Mouse (Mus musculus) splenic B cell, adult 2 months (primary cell): ENCODE measurements around the gene Abtb1.

Source experiments
- DNase-seq: peaks from one replicate; pipeline ENCODE4 v3.0.0-alpha.2; 2011; ENCODE audit warnings: low read depth, low spot score
- H3K27me3 ChIP-seq: 2 replicates; pipeline ENCODE4 v1.6.1; 2012; ENCODE audit warnings: mild to moderate bottlenecking, low read length, moderate library complexity, mixed read lengths; ENCODE audit not compliant: control insufficient read depth, poor library complexity, insufficient read depth, severe bottlenecking
- H3K36me3 ChIP-seq: 2 replicates; pipeline ENCODE4 v1.6.1; 2012; ENCODE audit warnings: mild to moderate bottlenecking, low read length, moderate library complexity, mixed read lengths; ENCODE audit not compliant: control insufficient read depth, poor library complexity, insufficient read depth, severe bottlenecking

Abtb1 gene

DNA sequence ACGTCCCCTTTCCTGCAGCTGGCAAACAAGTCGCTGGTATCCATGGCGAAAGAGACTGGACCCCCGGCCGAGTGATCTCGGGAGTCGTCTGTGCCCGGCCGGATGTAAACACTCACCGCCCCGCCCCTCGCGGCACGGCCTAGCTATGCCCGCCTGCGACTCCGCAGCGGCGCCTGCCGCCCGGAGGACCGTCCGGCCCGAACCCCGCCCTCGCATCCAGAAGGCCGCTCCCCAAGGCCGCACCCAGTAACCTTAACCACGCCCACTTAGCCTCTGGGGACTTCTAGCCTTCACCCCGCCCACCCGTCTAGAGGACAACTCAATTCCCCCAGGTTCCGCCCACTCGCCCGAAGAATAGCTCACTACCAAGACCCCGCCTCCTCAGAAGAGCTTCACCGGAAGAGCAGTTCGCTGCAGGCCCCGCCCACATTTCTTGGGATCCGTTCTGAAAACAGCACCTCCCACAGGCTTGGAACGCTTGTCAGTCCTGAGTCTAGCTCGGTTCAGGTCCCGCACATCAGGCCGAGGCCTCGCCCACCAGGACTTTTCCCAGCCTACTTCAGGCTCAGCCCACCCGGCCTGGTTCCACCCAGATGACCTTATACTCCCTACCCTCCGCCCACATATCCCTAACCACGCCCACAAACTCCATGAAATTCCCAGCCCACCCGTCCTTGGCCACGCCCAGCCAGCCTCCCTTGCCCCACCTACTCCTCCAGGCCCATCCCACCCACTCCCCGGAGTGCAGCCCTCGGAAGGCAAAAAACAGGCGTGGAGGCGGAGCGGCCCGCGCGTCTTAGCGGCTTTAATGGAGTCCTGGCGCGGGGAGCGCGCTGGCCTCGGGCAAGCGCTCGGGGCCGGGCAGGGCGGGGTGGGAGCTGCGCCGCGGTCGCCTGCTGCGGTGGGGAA is at the start of gene Abtb1:
Gene Abtb1, minus strand, starts transcription at position 204 of the 909 bp plus-strand sequence.
- DNase-seq: peak; percentile 100
- Histone ChIP-seq H3K27me3 (no peaks in the 10 kb centered on the region), H3K36me3 (no peaks in the 10 kb centered on the region)

DNA sequence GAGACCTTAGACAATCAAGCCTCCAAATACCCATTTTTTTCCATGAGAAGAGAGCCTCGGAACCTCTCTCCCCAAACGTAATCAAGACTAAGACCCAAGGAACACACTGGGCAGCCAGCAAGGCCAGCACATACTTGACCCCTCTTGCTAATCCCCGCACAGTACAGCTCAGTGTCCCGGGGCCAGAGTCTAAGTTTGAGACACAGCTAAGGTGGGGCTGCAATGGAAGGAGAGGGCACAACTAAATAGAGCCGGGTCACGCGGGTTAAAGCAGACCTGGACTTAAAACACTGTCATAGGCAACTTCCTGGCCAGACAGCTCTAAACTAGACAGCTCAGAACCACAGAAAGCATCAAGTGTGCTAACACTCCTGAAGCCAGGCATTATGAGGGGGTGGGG is 49.0 kb upstream of the Abtb1 start:
- Histone ChIP-seq H3K27me3 (no peaks in the 10 kb centered on the region), H3K36me3 (peaks cover 10% of the 10 kb centered on the region)
- DNase-seq: no peak

DNA sequence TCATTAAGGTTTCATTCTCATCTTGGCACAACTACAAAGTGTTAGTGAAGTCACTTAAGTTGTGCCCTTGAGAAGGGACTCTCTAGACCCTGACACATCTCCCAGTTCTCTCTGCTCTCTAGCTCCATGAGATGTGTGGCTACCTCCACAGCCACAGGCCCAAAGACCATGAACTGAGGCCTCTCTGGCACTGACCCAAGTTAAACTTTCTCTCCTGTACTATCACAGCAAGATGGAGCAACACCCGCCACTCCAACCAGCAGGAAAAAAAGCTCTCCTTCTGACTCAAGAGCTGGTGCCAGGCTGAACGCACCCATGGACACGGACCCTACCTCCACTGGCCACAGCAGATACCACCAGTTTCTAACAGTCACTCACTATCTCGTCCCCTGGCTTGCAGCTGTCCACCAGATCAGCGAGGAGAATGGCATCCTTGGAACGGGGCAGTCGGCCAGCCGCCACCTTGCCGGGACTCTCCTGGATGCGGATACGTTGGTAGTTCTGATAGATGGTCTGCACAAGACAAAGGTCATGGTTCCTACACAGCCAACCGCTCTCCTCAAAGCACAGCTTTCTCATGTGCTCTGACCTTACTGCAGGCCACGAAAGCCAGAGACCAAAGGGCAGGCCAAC is 47.7 kb upstream of the Abtb1 start:
- peaks cover 9% of the 10 kb centered on the region for H3K36me3 ChIP-seq
- H3K27me3 ChIP-seq: no peaks in the 10 kb centered on the region
- no peak for DNase-seq

DNA sequence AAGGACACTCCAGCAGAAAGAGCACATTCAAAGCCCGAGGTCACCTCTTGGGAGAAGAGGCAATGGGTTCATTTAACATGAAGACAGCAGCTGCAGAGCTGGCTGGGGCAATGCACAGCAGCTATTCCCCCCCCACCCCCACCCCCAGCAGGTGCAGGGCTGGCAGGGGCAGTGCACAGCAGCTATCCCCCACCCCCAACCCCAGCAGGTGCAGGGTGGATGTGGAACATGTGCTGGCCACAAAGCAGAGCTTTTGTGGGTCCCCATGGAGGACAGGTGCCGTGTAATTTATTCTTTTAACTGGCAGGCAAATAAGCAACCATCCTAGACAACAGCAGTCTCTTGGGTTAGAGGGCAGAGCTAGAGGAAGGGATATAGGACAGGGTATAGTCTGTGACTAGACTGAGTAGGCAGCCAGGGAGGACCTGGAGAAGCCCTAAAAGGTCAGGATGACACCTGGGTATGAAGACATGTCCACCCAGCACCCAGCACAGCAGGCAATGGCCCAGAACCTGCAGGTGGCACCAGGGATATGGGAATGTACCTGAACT is 44.7 kb upstream of the Abtb1 start:
- Histone ChIP-seq H3K27me3 (no peaks in the 10 kb centered on the region), H3K36me3 (peaks cover 7% of the 10 kb centered on the region)
- DNase-seq: no peak

DNA sequence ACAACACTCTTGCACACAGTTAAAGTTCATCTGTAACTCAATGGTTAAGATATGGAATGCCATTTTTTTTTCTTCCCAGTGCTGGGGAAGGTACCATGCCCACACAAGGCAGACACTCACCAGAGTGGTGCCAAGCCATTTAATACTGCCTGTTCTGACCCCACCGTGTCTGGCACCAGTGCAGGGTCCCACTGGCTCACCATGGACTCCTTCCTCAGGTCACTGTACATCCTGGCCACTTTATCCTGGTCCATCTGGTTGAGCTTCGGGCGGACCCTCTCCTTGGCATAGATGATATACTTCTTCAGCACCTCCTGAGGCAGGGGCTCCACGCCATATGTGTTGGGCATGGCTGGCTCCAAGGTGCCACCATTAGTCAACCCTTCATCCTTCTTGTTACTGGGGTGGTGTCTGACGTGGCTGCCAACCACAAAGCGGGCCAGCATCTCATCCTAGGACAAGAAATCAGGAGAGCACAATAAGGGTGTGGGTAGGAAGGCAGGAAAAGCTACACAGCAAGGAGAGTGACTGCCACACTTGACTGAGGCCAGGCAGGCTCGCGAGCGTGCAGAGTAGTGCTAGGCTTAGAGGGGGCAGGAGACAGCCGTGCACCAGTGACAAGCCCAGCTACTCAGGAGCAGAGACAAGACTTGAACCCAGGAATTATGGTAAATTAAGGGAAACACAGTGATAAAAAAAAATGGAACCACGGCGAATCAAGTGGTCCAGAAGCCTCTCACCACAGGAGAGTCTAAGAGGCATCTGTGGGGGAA is 44.0 kb upstream of the Abtb1 start:
- Histone ChIP-seq H3K27me3 (no peaks in the 10 kb centered on the region), H3K36me3 (peaks cover 6% of the 10 kb centered on the region)

DNA sequence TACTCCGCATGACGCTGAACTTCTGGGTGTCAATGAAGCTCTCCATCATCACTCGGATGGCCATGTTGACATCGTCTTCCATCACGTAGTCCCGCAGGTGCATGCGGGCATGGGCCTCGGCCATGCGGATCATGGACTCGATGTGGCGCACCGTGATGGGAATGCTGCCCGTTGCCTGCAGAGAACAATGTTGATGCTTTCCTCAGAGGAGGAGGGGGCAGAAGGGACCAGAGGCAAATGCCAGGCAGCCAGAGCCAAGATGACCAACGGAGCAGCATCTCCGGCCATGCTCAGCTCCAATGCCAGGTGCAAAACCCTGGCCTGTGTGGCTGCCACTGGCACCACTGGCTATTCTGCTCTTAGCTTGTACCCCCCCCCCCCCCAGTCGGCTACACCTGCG is 42.9 kb upstream of the Abtb1 start:
- peaks cover 5% of the 10 kb centered on the region for H3K36me3 ChIP-seq
- H3K27me3 ChIP-seq: no peaks in the 10 kb centered on the region
- DNase-seq: no peak

More for the DNA sequence above, 44.0 kb upstream of the Abtb1 start:
- DNase-seq: no peak

DNA sequence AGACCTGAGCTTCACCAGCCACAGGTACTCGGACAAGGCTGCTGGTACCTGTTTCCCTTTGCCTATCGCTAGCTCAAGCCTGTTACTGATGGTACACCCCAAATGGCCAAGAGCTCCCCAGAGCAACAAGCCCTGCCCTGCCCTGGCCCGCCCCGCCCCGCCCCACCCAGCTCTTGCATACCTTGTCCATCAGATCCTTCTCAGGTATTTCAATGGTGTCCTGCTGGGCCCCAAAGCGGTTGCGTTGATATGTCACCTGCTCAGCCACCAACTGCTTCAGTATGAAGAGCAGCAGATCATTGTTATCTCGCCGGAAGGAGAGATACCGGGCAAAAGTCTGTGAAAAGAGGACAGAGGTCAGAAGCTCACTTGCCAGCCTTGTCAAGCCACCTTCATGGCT is 42.4 kb upstream of the Abtb1 start:
- Histone ChIP-seq H3K36me3 (peaks cover 5% of the 10 kb centered on the region), H3K27me3 (no peaks in the 10 kb centered on the region)
- no peak for DNase-seq

DNA sequence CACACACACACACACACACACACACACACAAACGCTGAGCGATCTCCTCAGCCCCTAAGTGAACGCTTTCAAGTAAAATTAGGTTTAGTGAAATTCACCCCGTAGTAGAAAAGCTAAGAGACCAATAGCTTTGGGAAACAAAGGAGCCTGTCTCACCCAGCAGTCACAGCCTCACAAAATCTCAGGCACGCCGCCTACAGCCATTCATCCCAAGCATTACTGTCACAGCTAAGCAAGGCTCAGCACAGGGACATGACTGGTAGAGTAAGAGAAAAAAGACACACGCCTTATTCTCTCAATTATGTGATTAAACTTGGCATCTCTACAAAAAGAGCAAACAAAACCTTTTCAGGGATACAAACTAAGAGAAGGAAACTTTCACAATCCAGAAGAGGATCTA is 39.5 kb upstream of the Abtb1 start:
- no peaks in the 10 kb centered on the region for H3K27me3 ChIP-seq
- no peak for DNase-seq
- peaks cover 3% of the 10 kb centered on the region; the same call in 1 of the 2 replicates for H3K36me3 ChIP-seq

DNA sequence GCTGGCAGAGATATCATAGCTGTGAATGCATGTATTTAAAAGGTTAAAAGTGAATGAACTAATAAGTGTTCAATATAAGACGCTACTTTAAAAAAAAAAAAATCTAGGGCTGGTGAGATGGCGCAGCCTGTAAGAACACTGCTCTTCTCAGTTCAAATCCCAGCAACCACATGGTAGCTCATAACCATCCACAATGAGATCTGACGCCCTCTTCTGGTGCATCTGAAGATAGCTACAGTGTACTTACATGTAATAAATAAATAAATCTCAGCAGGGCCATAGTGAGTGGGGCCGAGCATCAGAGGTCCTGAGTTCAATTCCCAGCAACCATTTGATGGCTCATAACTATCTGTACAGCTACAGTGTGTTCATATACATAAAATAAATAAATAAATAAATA is 37.7 kb upstream of the Abtb1 start:
- H3K27me3 ChIP-seq: no peaks in the 10 kb centered on the region
- DNase-seq: no peak
- peaks cover under 1% of the 10 kb centered on the region; the same call in 1 of the 2 replicates for H3K36me3 ChIP-seq

DNA sequence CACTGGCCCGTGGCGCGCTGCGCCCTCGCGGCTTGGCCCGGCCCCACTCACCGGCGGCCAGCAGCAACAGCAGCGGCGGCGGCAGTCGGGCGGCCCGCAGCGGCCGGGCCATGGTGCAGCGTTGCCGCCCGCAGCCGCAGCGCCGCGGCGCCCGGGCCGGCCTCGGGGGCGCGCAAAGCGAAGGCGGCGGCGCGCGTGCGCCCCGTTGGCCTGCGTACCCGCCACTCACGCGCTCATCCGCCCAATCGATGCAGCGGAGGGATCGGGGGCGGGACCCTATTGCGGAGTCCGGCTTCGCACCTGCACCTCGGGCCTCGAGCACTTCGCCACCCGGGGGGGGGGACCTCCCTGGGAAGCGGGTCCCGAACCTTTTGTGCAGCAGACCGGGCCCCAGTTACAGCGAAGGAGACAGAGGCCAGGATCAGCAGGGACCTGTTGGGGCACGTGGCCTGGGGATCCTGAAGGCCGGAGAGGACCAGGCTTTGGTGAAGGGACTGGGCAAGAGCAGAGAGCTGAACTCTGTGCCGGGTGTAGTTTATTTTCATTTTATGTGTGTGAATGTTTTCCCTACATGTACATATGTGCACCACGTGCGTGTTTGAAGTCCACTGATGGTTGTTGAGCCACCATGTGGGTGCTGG is 33.2 kb upstream of the Abtb1 start, which contains the start of gene Podxl2:
Gene Podxl2, minus strand, starts transcription at position 177 of the 641 bp plus-strand sequence.
- DNase-seq: no peak
- no peaks in the 10 kb centered on the region for H3K27me3 ChIP-seq
- no peaks in the 10 kb centered on the region for H3K36me3 ChIP-seq

DNA sequence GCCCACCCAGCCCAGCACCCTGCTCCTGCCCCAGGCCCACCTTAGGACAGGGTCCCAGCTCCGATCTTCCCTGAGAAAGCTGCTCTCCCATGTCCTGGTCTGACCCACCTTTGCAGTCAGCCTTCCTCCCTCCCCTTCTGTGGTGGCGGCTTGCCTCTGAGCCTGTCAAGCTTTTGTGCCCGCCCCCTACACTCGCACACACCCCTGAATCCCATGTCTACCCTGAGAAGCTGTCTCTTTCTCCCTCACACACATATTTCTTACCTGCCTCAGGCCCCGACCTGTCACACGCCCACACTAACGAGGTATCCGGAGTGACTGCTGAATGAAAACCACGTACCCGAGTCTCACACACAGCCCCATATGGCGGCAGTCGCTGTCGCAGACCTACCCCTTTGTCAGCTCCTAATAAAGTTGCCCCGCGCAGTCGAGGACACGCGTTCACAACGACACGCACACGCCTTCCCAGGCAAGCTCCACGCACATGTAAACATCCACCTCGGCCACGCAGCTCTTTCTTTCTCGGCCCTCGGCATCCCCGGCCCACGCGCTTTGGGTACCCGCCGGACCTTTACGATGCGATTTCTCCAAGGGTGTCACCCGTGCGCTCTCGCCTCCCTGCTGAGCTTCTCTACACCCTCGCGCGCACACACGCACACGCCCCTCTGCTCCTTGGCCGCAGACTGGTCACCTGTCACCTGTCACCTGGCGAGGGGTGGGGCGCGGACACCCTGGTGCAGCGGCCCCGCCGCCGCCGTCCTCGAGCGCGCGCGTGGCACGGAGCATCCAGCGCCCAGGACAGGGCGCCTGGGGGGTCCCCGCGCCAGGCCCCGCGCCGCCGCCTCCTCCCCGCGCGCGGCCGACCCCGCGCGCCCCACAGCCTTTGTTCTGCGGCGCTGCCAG is 32.4 kb upstream of the Abtb1 start:
- no peak for DNase-seq
- H3K36me3 ChIP-seq: no peaks in the 10 kb centered on the region
- H3K27me3 ChIP-seq: no peaks in the 10 kb centered on the region

DNA sequence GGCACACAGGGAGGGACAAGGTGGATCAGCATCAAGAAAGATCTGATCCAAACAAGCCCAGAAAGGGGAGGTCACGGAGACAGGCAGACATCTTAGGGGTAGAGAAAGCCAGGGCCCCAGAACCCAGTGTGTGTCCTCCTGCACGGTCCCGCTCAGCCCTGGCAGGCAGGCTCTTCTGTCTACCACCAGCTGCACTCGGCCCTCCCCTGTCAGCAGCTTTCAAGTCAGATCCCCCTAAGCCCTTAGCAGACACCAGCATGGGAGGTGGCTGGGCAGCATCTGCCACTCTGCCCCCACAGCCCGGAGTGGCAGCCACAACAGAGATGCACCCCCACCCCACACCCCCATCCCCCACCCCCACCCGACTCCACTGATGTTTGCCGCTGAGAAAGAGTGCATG is 31.0 kb upstream of the Abtb1 start:
- no peaks in the 10 kb centered on the region for H3K36me3 ChIP-seq
- H3K27me3 ChIP-seq: no peaks in the 10 kb centered on the region
- DNase-seq: no peak

DNA sequence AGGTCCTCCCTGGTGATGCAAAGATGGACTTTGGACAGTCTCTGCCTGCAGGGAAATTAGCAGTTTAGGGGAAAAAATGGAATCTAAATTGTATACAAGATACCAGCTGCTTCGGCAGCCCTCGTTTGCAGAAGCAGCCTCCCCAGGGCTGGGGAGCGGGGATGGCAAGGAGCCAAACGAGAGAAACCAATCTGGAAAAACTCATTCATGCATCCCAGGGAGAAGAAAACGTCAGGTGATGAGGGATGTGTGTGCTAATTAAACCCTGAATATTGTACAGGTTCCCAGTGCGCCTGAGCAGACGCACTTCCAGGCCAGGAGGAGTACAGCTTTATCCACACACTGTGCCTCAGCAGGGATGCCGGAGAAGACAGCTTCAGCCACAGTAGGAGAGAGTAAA is 29.8 kb upstream of the Abtb1 start:
- no peak for DNase-seq
- Histone ChIP-seq H3K36me3 (no peaks in the 10 kb centered on the region), H3K27me3 (no peaks in the 10 kb centered on the region)
